Mouse (Mus musculus): ENCODE data around the gene Kansl2.
A peak's percentile ranks its signal among the peaks of the same experiment; 100 is the strongest.

- TF ChIP-seq POLR2AphosphoS2 (IDR thresholded peaks at IDR 0.05; ENCODE audit: low read depth, low read length) (no peak), MAX (IDR thresholded peaks at IDR 0.05; ENCODE audit: low read length) (peak; percentile 85), MYC (IDR thresholded peaks at IDR 0.05; ENCODE audit: low read depth, low read length) (no peak), TCF12 (IDR thresholded peaks at IDR 0.05; ENCODE audit: low read depth, low read length) (no peak), JUND (conservative IDR thresholded peaks at IDR 0.05; ENCODE audit: low read depth, low read length) (no peak), MAFK (IDR thresholded peaks at IDR 0.05; ENCODE audit: insufficient replicate concordance, low read length) (no peak), CTCF (conservative IDR thresholded peaks at IDR 0.05 in 1 of 2, IDR thresholded peaks at IDR 0.05 in 1 of 2; ENCODE audit: low read depth in 2 of 2, low read length in 2 of 2) (no peak), EP300 (IDR thresholded peaks at IDR 0.05; ENCODE audit: low read length) (0 out of 2 replicates have a peak, but pooled peaks have one; percentile 30)
These were observed 19.9 kb downstream of the Kansl2 start for GRCm38 (mm10) chr15:98514146-98514545.
